Comparison of ENCODE assay signal across 8 mouse cellular contexts in genomic region chr17:83288143-83288492, GRCm38 (mm10).
A peak's percentile ranks its signal among the peaks of the same experiment; 100 is the strongest.
DNase-seq lines count a peak whose midpoint lies in the region; ATAC-seq and TF ChIP-seq lines count a peak whose summit lies in the region.

No protein-coding gene starts in this region.

- DNase-seq in 3T3-L1 (ENCODE audit: low read depth, low spot score) = peak; percentile 30
- DNase-seq in brain, adult 2 months (ENCODE audit: low read depth, low spot score) = peak; percentile 82
- peak; percentile 96 for DNase-seq in heart, adult 11 months
- DNase-seq in intestine, embryonic 14.5 days (ENCODE audit: low spot score) = no peak
- DNase-seq in midbrain, postnatal 0 days (ENCODE audit: low spot score) = peak; percentile 63
- no peak for DNase-seq in cerebellum, postnatal 36 days

- H3K27me3 ChIP-seq in intestine, embryonic 14.5 days (replicated peaks; ENCODE audit: control insufficient read depth, insufficient read depth, low read length) = no peaks in the 10 kb centered on the region
- H3K27me3 ChIP-seq in midbrain, postnatal 0 days (ENCODE audit: insufficient read depth, low read length) = no peaks in the 10 kb centered on the region

- H3K36me3 ChIP-seq in intestine, embryonic 14.5 days (ENCODE audit: control insufficient read depth, insufficient read depth, low read length) = no peaks in the 10 kb centered on the region
- H3K36me3 ChIP-seq in midbrain, postnatal 0 days (ENCODE audit: insufficient read depth, low read length) = no peaks in the 10 kb centered on the region

- peaks cover 7% of the 10 kb centered on the region for H3K4me1 ChIP-seq in intestine, embryonic 14.5 days (replicated peaks; ENCODE audit: control insufficient read depth, insufficient read depth, low read length)
- no peaks in the 10 kb centered on the region for H3K4me1 ChIP-seq in midbrain, postnatal 0 days (ENCODE audit: insufficient read depth, low read length)

- TF ChIP-seq CTCF in midbrain, postnatal 0 days (IDR thresholded peaks at IDR 0.05) = peak; percentile 34; the same call in 1 of the 2 replicates

- H3K9ac ChIP-seq in intestine, embryonic 14.5 days (ENCODE audit: low read length) = no peak overlapping the region
- no peak overlapping the region for H3K9ac ChIP-seq in midbrain, postnatal 0 days (replicated peaks; ENCODE audit: low read length, poor library complexity, severe bottlenecking)

- 20% methylated on average over 7 of the region's 7 CpGs for WGBS in intestine, embryonic 14.5 days
- 18% methylated on average over 7 of the region's 7 CpGs for WGBS in midbrain, postnatal 0 days

- H3K27ac ChIP-seq in intestine, embryonic 14.5 days (ENCODE audit: low read depth) = no peak overlapping the region
- H3K27ac ChIP-seq in midbrain, postnatal 0 days (ENCODE audit: low read depth, low read length) = peak overlapping the region; percentile 55

- H3K4me2 ChIP-seq in intestine, embryonic 14.5 days (ENCODE audit: low read length) = no peak overlapping the region
- no peak overlapping the region for H3K4me2 ChIP-seq in midbrain, postnatal 0 days (ENCODE audit: low read depth, low read length, poor library complexity, severe bottlenecking)

- ATAC-seq in intestine, embryonic 14.5 days (replicated peaks; ENCODE audit: low FRiP score, low TSS enrichment, low read depth) = peak; percentile 58
- peak; percentile 72 for ATAC-seq in midbrain, postnatal 0 days (ENCODE audit: low FRiP score)
- ATAC-seq in megakaryocyte-erythroid progenitor cell, adult 5-6 weeks (replicated peaks; ENCODE audit: low FRiP score, low TSS enrichment, poor library complexity, severe bottlenecking) = no peak
- no peak for ATAC-seq in megakaryocyte progenitor cell, adult 5-6 weeks (replicated peaks; ENCODE audit: poor library complexity)

- no peaks in the 10 kb centered on the region for H3K9me3 ChIP-seq in intestine, embryonic 14.5 days (ENCODE audit: control insufficient read depth, low read length)
- H3K9me3 ChIP-seq in midbrain, postnatal 0 days (ENCODE audit: low read length) = no peaks in the 10 kb centered on the region

- no peak overlapping the region for H3K4me3 ChIP-seq in intestine, embryonic 14.5 days (ENCODE audit: low read depth, low read length)
- no peak overlapping the region for H3K4me3 ChIP-seq in midbrain, postnatal 0 days (ENCODE audit: low read depth, low read length)

Comparison
In these comparisons a context has a peak if more than half of its experiments do, and no peak if none do; other contexts are left out.
1. DNase-seq: peak in 3T3-L1 (single experiment), brain, adult 2 months (single experiment), heart, adult 11 months (single experiment) and midbrain, postnatal 0 days (single experiment); none in intestine, embryonic 14.5 days (single experiment) and cerebellum, postnatal 36 days (0 of 2).
2. ATAC-seq: peak in intestine, embryonic 14.5 days (single experiment) and midbrain, postnatal 0 days (single experiment); none in megakaryocyte-erythroid progenitor cell, adult 5-6 weeks (single experiment) and megakaryocyte progenitor cell, adult 5-6 weeks (single experiment).